Mouse (Mus musculus) erythroblast, adult 5-6 weeks (primary cell): ENCODE measurements around the gene Tbx5. TPM values are rescaled to one million over a fixed set of nuclear protein-coding genes. Genes with fewer than 3 reads are reported as not detected.

Source experiments
- ATAC-seq: replicated peaks from 2 replicates; pipeline ENCODE4 v1.8.0; 2016; ENCODE audit warnings: moderate number of reproducible peaks, mild to moderate bottlenecking, moderate TSS enrichment, inconsistent platforms; ENCODE audit not compliant: poor library complexity, low FRiP score, severe bottlenecking
- total RNA-seq, 2 experiments: library from RNA; stranded (forward) in 1 of 2; stranded (reverse) in 1 of 2; fragments of 150-400 nt in 1 of 2; fragments of 200-764, 138-1000 nt in 1 of 2; gene quantifications; 2 replicates each; pipeline versions ENCODE4 v1.2.3 to v1.2.4; 2015 to 2017; ENCODE audit warnings: low replicate concordance in 2 of 2

Gene Tbx5
- total RNA-seq, 2 experiments from 2014 or later = 0.17 TPM; not detected in 1

DNA sequence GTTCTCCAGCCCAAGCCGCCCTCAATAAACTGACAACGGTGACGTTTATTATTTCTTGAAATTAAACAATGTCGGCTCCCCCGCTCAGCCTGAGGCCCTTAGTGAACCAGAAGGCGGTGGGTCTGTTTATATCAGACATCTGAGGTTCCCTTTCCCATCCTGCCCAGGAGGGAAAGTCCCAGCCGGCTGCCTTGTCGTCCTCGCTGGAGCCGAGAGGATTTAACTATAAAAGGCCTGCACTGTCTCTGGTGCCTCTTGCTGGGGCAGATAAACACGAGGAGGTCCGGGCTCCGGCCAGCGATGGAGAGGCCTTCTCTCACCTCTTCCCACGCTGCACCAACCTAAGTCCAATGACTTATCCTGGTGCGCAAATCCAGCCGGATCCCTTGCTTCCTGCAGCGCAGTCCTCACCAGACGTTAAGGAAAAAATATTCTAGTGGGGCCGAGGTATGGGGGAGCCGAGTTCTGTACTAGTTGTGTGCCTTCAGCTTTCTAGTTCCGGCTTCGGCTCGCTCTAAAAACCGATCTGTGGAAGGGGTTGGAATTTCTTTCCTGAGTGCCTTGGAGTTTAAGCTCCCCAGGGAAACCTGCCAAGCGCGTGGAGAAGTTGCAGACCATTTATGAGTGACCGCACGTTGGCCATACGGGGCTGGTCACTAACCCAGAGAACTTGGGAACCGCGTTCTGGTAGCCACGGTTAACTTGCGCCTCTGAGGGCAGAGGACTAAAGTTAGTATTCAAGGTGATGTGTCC, 7.3 kb downstream of the Tbx5 start:
- no peak for ATAC-seq

DNA sequence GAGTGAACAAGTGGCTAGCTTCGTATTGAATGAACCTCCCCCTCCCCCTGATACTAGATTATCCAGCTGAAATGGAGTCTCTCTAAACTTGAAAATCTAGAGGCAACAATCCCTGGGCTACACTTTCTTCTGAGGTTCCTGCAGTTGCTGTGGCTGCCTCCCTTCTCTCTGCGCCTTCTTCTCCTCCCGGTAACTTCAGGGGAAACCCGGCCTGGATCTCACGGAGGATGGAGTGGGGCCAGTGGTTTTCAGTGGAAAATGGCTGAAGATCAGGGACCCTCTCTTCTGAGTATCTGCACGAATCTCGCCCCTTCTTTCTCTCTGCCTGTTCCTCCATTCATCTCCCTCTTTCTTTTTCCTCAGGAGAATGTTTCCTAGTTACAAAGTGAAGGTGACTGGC, 7.9 kb downstream of the Tbx5 start:
- ATAC-seq = no peak

DNA sequence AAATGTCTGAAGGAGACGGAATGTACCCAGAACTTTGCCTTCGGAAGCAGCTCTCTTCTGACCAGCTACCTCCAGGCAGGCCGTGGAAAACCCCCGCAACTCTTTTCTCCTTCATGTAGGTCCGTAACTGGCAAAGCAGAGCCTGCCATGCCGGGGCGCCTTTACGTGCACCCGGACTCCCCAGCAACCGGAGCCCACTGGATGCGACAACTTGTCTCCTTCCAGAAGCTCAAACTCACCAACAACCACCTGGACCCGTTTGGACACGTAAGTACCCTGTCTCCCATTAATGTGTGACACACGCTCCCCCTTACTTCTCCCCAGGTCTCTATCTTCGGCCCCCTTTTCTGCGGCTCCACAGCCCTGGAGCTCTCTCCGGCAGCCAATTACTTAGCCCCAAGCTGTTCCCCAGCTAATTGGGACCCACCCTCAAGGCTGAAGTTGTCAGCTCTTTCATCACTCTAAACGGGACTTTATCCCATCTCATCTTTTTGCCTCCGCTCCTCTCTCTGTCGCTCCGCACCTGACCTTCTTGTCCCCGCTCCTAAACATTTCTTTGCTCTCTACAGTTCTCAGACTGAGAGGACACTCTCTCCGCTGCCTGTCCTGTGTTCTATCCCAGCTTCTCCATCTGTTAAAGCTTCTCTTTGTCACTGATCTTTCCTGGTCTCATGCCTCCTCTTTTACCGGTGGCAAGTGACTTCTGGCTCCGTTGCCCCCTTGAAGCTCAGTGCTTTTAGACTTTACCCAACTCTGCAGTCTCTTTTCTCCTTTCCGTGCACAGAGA, 9.4 kb downstream of the Tbx5 start:
- ATAC-seq = no peak

DNA sequence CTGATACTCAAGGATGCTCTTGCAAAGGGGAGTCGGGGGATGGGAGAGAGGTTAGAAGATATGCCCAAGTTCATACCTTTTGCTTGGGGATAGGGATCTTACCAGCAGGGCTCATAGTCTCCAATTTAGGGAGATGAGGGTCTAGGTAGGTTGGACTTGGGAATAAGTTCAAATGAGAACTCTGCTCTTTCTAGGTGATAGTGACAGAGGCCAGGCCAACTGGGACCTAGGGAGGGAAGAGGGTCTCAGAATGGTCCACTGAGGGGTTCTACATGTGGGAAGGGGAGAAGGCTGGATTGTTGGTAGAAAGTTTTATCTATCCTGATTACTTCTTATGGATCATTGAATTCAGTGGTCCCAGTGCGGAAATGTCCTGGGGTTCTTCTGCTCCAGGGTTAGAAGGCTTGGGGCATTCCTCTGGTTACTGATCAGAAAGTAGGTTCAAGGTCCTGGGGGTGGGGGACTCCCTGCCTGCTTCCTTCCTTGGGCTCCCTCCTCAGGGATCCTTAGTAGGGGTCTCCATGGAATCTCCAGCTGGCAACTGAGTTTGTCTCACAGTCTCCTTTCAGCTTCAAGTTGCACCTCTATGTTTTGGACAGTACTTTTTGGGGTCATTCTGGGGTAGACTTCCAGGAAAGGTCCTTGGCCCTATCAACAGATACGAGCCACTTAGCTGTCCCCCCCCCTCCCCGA, 10.4 kb downstream of the Tbx5 start:
- ATAC-seq = no peak

DNA sequence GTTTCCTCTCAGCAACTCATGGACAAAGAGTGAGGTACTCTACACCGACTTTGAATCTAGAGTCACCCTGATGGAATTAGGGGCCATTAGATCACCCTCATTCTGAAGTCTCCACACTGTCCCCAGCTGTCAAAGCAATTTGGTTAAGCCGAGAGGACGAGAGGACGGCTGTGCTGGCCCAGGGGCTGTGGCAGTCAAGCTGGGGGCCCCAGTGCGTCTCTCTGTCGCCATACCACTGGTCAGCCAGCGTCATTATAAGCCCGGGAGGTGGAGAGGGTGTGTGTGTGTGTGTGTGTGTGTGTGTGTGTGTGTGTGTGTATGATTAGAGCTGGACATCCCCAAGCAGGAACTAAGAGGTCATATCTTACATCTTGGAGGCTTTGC, 10.9 kb downstream of the Tbx5 start:
- ATAC-seq = no peak

DNA sequence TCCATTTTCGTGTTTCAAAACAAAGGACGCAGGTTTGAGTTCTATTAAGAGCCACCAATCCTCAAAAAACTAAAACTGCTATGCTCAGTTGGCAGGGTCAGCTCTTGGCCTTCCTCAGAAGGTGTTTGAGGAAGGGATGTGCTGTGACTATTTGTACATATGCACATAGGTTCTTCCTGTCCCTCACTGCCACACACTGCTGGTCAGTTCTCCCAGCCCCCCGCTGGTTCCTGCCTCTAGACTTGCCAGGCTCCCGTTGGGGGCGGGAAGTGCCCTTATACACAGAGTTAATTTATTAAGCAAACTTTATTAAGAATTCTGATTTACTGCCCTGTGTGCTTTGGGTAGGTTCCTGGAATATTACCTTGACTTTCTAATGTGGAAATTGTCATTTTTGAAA, 11.9 kb downstream of the Tbx5 start:
- ATAC-seq = no peak

DNA sequence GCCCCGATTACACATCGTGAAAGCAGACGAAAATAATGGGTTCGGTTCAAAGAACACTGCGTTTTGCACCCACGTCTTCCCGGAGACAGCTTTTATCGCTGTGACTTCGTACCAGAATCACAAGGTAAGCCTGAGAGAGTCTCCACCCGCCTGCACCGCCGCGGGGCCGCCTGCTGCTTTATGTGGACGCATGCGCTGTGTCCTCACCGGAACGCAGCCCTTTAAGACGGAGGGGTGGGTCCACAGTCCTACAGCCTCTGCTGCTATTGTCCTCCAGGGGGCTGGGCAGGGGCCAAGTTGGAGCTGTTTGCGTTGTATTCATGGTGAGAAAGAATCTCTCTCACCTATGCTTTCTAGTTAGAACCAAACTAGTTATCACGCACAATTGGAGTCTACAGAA, 12.5 kb downstream of the Tbx5 start:
- ATAC-seq = no peak

DNA sequence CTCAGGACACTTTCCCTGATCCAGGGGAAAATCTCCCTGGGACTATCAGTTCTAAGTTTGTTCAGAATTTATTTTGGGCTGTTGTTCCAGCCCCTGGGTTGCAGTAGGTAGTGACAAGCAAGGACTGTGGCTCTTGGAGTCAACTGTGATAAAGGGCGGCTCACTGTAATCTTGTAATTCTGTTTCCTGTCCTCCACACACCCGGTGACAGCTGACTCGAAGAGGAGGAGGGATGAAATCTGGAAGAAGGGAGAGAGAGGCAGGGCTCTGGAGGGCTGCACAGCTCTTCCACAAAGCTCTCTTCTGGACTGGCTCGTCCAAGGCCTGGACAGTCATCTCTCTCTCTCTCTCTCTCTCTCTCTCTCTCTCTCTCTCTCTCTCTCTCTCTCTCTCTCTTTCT, 24.6 kb downstream of the Tbx5 start:
- ATAC-seq = no peak

DNA sequence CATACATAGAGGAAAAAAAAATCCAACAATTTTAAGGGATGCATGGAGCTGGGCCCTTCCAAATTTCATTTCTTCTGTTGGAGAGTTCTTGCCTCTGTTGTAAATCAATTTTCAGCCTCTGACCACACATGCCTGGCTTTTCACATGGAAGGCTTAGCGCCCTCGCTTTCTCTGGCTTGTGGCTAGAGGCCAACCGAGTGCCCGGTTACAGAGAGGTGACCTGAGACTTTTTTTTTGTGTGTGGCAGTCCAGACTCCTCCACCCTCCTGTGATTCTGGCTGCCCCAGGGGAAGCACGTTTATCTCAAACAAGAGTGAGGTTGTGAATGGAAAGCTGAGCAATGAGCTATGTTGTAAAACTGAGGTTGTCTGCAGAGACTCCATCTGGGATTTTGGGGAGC, 28.8 kb downstream of the Tbx5 start:
- ATAC-seq = no peak

DNA sequence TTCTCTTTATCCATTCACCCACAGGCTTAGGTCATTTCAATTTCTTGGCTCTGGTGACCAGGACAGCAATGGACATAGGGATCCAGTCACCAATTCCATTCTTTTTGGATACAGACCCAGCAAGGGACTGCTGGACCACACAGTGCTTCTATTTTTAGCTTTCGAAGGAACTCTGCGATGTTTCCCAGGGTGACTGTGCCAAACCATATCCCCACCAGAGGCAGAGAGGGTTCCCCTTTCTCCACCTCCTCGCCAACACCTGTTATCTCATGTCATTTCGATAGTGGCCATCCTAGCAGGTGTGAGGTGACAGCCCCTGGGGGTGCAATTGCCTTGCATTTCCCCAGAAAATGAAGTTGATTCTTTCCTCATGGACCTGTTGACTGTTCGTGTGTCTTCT, 30.0 kb downstream of the Tbx5 start:
- no peak for ATAC-seq

DNA sequence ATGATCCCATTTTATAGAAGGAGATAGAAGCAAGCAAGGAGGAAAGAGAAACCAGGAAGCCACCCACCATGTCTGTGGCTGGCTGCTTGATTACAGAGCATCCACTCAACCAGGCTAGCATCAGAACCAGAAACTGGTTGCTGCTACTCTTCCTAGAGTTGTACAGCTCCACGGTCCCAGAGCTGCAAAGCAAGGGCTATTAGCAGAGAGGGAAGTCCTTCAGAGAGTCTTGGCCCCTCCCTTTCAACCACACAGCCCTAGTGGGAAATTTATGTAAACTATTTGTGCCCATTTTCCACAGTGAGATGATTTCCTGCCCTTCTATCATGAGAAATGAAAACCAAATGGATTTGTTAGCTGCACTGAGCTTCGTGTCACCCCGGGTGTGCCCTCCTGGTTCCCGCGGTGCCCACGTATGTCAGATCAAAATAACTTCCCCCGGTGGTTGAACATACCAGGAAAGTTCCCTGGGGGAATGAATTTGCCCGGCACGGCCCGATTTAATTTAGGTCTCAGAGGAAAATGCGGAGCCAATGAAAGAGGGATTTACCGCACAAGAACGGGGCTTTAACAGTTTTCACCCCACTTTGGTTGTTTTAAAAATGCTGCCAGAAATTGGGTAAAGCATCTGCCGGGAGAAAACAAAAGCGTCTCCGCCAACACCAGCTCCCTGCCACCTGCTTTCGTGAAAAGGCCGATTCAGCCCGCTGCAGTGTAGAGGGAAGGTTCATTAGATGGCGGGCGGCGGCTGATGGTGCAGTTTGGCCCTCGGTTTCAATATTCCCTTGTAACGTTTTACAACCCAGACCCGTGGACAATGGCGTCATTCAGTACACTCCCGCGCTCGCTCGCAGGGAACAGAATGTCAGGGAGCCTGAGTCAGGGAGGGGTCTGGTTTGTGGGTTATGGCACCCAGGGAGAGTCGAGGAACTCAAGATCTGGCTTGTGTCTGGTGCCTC, 34.1 kb downstream of the Tbx5 start:
- ATAC-seq = no peak

DNA sequence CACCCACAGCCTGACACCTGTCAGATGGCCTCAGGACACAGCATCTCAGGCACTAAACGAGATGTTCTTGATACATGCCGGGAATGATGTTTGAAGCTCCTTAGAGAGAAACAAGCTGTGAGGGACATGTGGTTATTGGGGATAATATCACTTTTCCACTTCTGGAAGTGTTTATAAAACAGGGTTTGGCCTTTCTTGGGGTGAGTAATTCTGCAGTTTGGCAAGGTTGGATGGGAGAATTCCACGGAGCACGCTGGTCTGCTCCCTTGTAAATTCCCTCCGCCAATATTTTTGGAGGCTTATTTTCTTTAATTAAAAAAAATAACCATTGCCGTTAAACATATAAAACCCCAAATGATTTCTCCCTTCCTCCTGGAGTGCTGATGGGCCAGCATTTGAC, 35.5 kb downstream of the Tbx5 start:
- no peak for ATAC-seq

DNA sequence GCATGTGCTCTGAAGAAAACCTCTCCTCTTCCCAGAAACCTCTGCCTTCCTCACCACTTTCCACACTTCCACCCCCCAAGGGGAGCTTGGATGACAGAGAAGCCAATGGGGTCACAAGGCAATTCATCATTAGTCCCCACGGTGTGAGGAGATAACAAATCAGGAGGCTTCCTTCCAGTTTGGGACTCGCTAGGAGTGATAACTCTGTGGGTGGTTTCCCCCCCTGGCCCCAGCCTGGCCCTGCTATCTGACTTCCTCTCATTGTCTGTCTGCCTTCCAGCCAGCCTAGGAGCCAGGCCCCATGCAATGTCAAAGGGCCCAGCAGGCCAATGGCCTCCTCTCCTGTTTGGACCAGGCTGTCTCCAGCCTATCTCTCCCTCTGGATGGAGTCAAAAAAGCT, 43.0 kb downstream of the Tbx5 start:
- ATAC-seq = no peak

DNA sequence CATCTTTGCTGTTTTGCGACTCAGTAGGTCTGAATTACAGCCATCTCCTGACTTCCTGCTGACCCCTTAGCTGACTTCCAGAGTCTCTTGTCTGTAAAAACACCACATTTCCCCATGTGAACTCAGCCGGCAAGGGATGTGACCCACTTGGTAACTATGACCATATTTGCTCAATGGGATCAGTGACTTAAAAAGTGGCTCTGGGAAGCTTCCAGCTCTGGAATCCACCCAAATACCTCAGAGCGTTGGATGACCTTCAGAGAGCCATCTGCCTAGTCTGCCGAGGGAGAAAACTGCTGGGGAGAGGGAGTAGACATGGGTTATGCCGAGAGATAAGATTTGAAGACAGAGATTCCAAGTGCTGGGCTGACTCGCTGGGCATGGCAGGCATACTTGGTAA, 44.7 kb downstream of the Tbx5 start:
- no peak for ATAC-seq

DNA sequence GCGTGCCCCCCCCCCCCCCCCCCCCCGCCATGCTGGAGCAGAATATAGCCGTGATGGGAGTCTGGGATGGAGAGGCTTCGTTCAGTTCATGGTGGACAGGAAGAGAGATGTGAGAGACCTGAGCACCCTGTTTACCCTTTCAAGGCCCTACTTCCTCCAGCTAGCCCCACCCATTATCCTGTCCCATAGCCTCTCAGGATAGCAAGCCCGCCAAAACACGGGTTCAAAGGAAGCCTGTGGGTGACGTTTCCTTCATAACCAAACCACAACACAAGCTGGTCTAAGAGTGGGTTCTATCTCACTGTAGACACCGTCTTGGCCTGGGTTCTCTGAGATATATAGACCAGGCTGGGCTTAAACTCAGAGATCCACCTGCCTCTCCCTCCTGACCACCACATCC, 53.1 kb downstream of the Tbx5 start:
- ATAC-seq = no peak

DNA sequence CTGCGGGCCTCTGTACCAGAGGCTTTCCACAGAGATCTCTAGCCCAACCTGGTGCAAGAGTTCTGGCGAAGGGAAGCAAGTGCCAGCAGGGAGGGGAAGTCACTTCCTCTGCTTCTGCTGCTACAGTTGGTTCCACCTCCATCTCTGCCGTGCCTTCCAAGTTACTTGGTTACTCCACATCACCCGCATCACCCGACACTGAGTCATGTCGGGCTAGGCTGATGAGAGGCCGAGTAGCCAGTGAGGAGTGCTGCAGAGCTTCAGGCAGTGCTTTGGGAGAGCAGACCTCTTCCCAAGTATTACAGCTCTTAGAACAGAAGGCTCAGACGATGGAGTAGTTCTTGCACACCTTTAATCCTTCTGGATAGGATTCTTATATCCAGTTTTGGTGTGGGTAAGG, 54.9 kb downstream of the Tbx5 start:
- no peak for ATAC-seq

DNA sequence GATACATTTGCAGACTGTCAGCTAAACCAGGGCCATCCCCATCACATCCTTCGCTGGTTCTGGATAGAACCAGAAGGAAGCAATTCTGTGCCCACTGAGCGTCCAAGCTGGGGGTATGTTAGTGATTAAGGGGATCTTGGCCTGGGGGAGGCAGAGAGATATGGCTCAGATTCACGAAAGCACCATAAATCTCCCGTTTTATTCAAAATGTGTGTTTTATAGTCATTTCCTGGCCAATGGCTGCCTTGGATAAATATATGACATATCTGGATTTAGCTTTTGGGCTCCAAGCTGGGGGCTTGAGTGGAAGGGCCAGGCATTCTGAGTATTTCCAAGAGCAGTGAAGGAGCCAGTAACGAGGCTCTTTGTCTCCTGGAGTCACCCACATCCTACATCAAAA, 59.5 kb downstream of the Tbx5 start:
- no peak for ATAC-seq

DNA sequence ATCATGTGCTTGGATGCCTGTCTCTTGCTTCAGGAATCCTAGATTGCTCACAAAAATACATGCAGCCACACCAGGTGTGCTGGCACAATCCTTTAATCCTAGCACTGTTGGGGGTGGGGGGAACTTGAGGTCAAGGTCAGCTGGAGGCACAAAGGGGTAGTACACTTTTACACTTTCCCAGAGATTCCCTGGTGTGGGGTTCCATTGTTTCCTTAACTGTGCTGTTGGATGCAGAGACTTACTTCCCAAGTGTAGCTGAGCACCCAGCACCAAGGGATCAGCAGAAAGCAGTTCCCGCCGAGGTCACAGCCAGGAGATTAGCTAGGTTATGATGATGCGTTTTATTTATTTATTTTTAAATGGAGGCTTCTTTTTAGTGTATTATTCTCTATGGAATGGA, 60.6 kb downstream of the Tbx5 start:
- ATAC-seq = no peak

DNA sequence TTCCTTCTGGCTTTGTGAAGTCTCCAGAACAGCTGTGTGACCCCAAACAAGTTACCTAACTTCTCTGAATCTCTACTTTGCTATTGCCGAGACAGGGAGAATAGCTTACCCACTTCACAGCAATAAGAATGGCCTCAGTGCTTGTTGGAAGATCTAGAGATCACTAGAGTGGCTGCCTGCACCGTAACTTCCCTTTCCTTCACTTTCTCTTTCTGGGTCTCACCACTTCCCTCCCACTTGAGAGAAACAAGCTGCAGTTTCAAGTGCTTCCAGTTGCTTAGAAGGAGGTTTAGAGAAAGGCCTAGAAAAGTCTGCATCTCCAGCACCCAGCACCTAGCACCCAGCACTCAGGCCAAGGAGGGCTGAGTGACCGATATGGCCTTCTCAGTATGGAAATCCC, 64.1 kb downstream of the Tbx5 start:
- ATAC-seq = no peak
